Comparison of ENCODE assay signal across 13 mouse cellular contexts in genomic region chr3:137785224-137785623, GRCm38 (mm10).
DNase-seq lines count a peak whose midpoint lies in the region; ATAC-seq and TF ChIP-seq lines count a peak whose summit lies in the region.
"Had no signal": no experiment of that assay in that cellular context is flagged by ENCODE, and none has a peak within 500 bp of the region (broad histone marks: within the 10 kb centered on the region; RNA-seq: fewer than 3 reads in every experiment).

No protein-coding gene starts in this region.

- TF ChIP-seq POLR2A in cerebellum, adult 2 months (IDR thresholded peaks at IDR 0.05; ENCODE audit: borderline replicate concordance, insufficient read depth, low read length), result no peak

- H3K9ac ChIP-seq in heart, embryonic 15.5 days, result no peak overlapping the region
- no peak overlapping the region for H3K9ac ChIP-seq in midbrain, embryonic 11.5 days (ENCODE audit: low read length)
- H3K9ac ChIP-seq: lung, embryonic 15.5 days had no signal

- no peaks in the 10 kb centered on the region for H3K9me3 ChIP-seq in heart, embryonic 15.5 days (replicated peaks)
- H3K9me3 ChIP-seq in midbrain, embryonic 11.5 days (ENCODE audit: control insufficient read depth, low read length), result no peaks in the 10 kb centered on the region
- H3K9me3 ChIP-seq: lung, embryonic 15.5 days had no signal

- DNase-seq in ES-CJ7 (ENCODE audit: low read depth, low spot score), result peak; percentile 75
- peak; percentile 68 for DNase-seq in embryo, embryonic 11 days
- peak; percentile 89 for DNase-seq in midbrain, embryonic 11.5 days (ENCODE audit: low spot score, missing footprints)
- no peak for DNase-seq in left cerebral cortex, adult 8-10 months (ENCODE audit: low spot score in 2 of 2)
- no peak for DNase-seq in c-Kit-positive CD71-positive TER-119-positive erythroid progenitor cells, embryonic 14.5 days (ENCODE audit: low spot score)
- DNase-seq in frontal cortex, postnatal 10 days (ENCODE audit: low spot score in 2 of 2), result no peak
- DNase-seq in cerebellum, adult 2 months, result no peak
- DNase-seq: cerebellum, adult 18-20 months; kidney, postnatal 36 days; thymus, adult 18-20 months had no signal

- peak overlapping the region; percentile 46 for H3K27ac ChIP-seq in heart, embryonic 15.5 days
- peak overlapping the region; percentile 62 for H3K27ac ChIP-seq in midbrain, embryonic 11.5 days (ENCODE audit: low read depth, low read length)
- no peak overlapping the region for H3K27ac ChIP-seq in cerebellum, adult 2 months (ENCODE audit: insufficient read depth, low read length)
- H3K27ac ChIP-seq: lung, embryonic 15.5 days had no signal

- H3K4me1 ChIP-seq in heart, embryonic 15.5 days (replicated peaks), result peaks cover 11% of the 10 kb centered on the region
- H3K4me1 ChIP-seq in midbrain, embryonic 11.5 days (ENCODE audit: control insufficient read depth, insufficient read depth, low read length), result peaks cover 22% of the 10 kb centered on the region
- H3K4me1 ChIP-seq in cerebellum, adult 2 months (ENCODE audit: control insufficient read depth, insufficient read depth, low read length), result no peaks in the 10 kb centered on the region

- WGBS in heart, embryonic 15.5 days, result 35% methylated on average over 7 of the region's 7 CpGs
- 48% methylated on average over 7 of the region's 7 CpGs for WGBS in midbrain, embryonic 11.5 days
- 46% methylated on average over 7 of the region's 7 CpGs for WGBS in cerebellum, adult 2 months

- H3K36me3 ChIP-seq in heart, embryonic 15.5 days, result no peaks in the 10 kb centered on the region
- H3K36me3 ChIP-seq in midbrain, embryonic 11.5 days (ENCODE audit: control insufficient read depth, insufficient read depth, low read length), result no peaks in the 10 kb centered on the region
- H3K36me3 ChIP-seq: lung, embryonic 15.5 days had no signal

- no peak for TF ChIP-seq CTCF in cerebellum, adult 2 months (IDR thresholded peaks at IDR 0.05; ENCODE audit: borderline replicate concordance, insufficient read depth, low read depth, low read length)

- peak overlapping the region; percentile 5; the same call in 1 of the 2 replicates for H3K4me2 ChIP-seq in heart, embryonic 15.5 days
- no peak overlapping the region for H3K4me2 ChIP-seq in midbrain, embryonic 11.5 days
- H3K4me2 ChIP-seq: lung, embryonic 15.5 days had no signal

- H3K27me3 ChIP-seq in heart, embryonic 15.5 days, result no peaks in the 10 kb centered on the region
- no peaks in the 10 kb centered on the region for H3K27me3 ChIP-seq in midbrain, embryonic 11.5 days (ENCODE audit: control insufficient read depth, insufficient read depth, low read length)
- H3K27me3 ChIP-seq in cerebellum, adult 2 months (ENCODE audit: control insufficient read depth, insufficient read depth, low read length), result no peaks in the 10 kb centered on the region; the same call in 1 of the 2 replicates

- H3K4me3 ChIP-seq in heart, embryonic 15.5 days, result no peak overlapping the region
- H3K4me3 ChIP-seq in midbrain, embryonic 11.5 days (ENCODE audit: low read depth, low read length), result no peak overlapping the region
- H3K4me3 ChIP-seq in cerebellum, adult 2 months (replicated peaks; ENCODE audit: insufficient read depth, low read depth, low read length), result no peak overlapping the region
- H3K4me3 ChIP-seq: lung, embryonic 15.5 days; myocyte had no signal

- ATAC-seq in heart, embryonic 15.5 days (replicated peaks; ENCODE audit: insufficient number of reproducible peaks, insufficient read depth, low FRiP score, low read depth), result peak; percentile 75
- ATAC-seq in midbrain, embryonic 11.5 days (ENCODE audit: low FRiP score), result peak; percentile 70

Comparison
In these comparisons a context has a peak if more than half of its experiments do, and no peak if none do; other contexts are left out.
1. DNase-seq: peak in ES-CJ7 (single experiment), embryo, embryonic 11 days (single experiment) and midbrain, embryonic 11.5 days (single experiment); none in left cerebral cortex, adult 8-10 months (0 of 2), c-Kit-positive CD71-positive TER-119-positive erythroid progenitor cells, embryonic 14.5 days (single experiment), frontal cortex, postnatal 10 days (0 of 2) and cerebellum, adult 2 months (0 of 2).